Mouse (Mus musculus): ENCODE measurements around the gene Defa34.
"Not testable (repeated sequence)": the region's sequence is repeated elsewhere in the genome, so short reads cannot be mapped to it uniquely, and the experiment has no call there.

The Defa34 gene

GRCm38 (mm10) chr8:21665497-21665896 is at the start of gene Defa34:
Gene Defa34, plus strand, starts transcription at chr8:21665797.
- not testable (repeated sequence) for H3K27me3 ChIP-seq (ENCODE audit: control insufficient read depth, insufficient read depth, low read length, poor library complexity, severe bottlenecking); DNase-seq (ENCODE audit: low read depth, low spot score); H3K36me3 ChIP-seq (ENCODE audit: control insufficient read depth, insufficient read depth, low read length, poor library complexity, severe bottlenecking)

GRCm38 (mm10) chr8:21617883-21618282 is 47.7 kb upstream of the Defa34 start, which contains the start of gene Defa26:
Gene Defa26, plus strand, starts transcription at chr8:21618183.
- not testable (repeated sequence) for DNase-seq (ENCODE audit: low read depth, low spot score); H3K36me3 ChIP-seq (ENCODE audit: control insufficient read depth, insufficient read depth, low read length, poor library complexity, severe bottlenecking); H3K27me3 ChIP-seq (ENCODE audit: control insufficient read depth, insufficient read depth, low read length, poor library complexity, severe bottlenecking)

DNA sequence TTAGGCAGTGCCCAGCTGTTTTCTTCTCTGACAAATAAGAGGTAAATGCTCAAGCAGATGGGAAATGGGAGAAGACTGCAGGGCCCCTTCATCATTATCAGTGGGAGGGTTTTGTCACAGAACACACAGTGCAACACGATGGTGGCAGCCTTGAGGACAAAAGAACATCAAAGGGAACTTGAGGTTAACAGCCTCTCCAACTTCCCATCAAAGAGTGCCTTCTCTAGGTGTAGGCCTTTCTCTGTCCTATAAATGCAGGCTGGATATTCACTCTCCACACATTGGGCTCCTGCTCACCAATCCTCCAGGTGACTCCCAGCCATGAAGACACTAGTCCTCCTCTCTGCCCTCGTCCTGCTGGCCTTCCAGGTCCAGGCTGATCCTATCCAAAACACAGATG is 10.1 kb upstream of the Defa34 start, which contains the start of gene Defa17:
TSS of gene Defa17 (plus strand) at position 301 of the 400 bp plus-strand sequence.
- H3K27me3 ChIP-seq (ENCODE audit: control insufficient read depth, insufficient read depth, low read length, poor library complexity, severe bottlenecking); DNase-seq (ENCODE audit: low read depth, low spot score); H3K36me3 ChIP-seq (ENCODE audit: control insufficient read depth, insufficient read depth, low read length, poor library complexity, severe bottlenecking): not testable (repeated sequence)

GRCm38 (mm10) chr8:21703545-21703944 is 37.9 kb downstream of the Defa34 start, which contains the start of gene AY761184:
Gene AY761184, minus strand, starts transcription at chr8:21703645.
- DNase-seq (ENCODE audit: low read depth, low spot score) = not testable (repeated sequence)

More at GRCm38 (mm10) chr8:21703545-21703944, 37.9 kb downstream of the Defa34 start, which contains the start of gene AY761184:
- not testable (repeated sequence) for H3K36me3 ChIP-seq (ENCODE audit: control insufficient read depth, insufficient read depth, low read length, poor library complexity, severe bottlenecking); H3K27me3 ChIP-seq (ENCODE audit: control insufficient read depth, insufficient read depth, low read length, poor library complexity, severe bottlenecking)
